Mouse (Mus musculus) lung, adult 2 months (tissue): Measurements from ENCODE around the gene Myh9.

Experiments used
- CTCF ChIP-seq: fragments of 200-500 bp; IDR thresholded peaks from 2 replicates; pipeline ENCODE4 v1.5.1; 2011; ENCODE audit warnings: mild to moderate bottlenecking, low read length, control low read depth; ENCODE audit not compliant: insufficient read depth
- POLR2A ChIP-seq: fragments of 200-500 bp; IDR thresholded peaks from 2 replicates; pipeline ENCODE4 v1.6.1; 2011; ENCODE audit warnings: low read depth, mild to moderate bottlenecking, control low read depth, low read length, borderline replicate concordance; ENCODE audit errors: extremely low read depth

GRCm38 (mm10) chr15:77888286-77888685, 46.3 kb upstream of the Myh9 start:
- TF ChIP-seq POLR2A (no peak), CTCF (no peak)
